Mouse (Mus musculus): ENCODE measurements around the gene Nxt1. TPM values are rescaled to one million over a fixed set of nuclear protein-coding genes. Genes with fewer than 3 reads are reported as not detected.

Gene Nxt1
- total RNA-seq (2021): 10 to 100 TPM; 17.9 TPM
- long read RNA-seq, experiment 1, partial matches to known transcripts: 0 of 6 reads
- long read RNA-seq, experiment 1, other reads (novel, unspliced or antisense): 1 of 6 reads
- long read RNA-seq, experiment 2, transcript Nxt1-201 (2 exons, 956 nt): major isoform, 19 of 21 reads
- long read RNA-seq, experiment 2, partial matches to known transcripts: 2 of 21 reads
- long read RNA-seq, experiment 2, other reads (novel, unspliced or antisense): 0 of 21 reads

DNA sequence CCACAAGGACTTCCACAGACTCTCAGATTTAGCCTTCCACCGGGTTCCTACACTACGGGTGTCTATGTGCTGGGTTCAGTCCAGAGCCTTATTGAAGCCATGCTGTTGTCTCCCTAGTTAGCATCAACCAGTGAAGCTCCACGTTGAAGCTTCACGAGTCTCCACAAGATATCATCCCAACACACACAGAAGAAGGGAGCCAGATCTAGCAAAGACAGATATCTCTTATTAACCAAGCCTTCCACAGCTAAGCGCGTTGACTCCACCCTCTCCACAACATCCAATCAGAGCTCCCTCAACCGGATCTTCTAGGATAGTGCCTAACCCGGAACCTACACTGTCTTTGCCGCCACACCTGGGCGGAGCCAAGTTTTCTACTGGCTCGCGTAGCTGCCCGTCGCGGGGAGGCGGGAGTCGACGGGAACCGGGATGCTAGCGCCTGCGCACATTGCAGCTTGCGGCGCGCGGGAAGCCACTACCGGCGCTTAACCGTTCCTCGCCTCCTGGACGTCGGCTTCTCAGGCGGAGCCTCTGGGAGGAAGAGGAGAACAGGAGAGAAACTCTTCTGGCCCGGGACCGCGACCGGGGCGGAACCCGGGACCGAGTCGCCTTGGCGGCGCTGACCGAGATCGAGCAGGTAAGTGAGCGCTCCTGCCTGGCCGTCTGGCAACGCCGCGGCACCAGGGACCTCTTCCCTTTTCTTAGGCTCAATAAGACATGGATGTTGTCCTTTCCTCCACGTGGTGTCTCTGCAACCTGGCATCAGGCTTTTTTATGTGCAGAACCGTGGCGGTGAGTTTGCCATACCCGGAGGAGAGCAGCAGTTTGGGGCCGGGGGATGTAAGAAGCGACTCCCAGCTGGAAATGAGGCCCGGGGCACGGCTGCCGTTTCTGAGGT lies at the start of gene Nxt1:
TSS of gene Nxt1 (plus strand) at position 403 of the 898 bp plus-strand sequence.
- DNase-seq (ENCODE audit: low spot score in 2 of 2): peak; percentile 100

DNA sequence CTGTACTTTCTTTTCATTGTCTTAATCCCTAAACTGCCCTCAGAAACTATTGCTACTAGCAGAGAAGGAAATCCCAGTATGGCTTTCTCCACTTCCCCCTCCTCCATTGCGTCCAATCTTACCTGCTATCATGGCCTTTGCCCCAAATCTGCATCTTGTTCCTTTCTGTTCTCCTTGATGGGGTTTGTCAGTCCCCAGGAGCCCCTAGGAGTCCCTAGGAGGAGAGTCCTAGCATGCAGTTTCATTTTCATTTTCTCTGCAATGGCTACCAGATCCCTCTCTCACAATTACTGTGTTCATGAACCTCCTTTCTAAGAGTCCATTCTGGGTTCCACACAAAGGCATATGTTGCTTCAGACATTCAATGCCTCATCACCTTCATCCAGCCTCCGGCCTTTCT lies 49.3 kb upstream of the Nxt1 start:
- no peak for DNase-seq (ENCODE audit: low spot score in 2 of 2)

DNA sequence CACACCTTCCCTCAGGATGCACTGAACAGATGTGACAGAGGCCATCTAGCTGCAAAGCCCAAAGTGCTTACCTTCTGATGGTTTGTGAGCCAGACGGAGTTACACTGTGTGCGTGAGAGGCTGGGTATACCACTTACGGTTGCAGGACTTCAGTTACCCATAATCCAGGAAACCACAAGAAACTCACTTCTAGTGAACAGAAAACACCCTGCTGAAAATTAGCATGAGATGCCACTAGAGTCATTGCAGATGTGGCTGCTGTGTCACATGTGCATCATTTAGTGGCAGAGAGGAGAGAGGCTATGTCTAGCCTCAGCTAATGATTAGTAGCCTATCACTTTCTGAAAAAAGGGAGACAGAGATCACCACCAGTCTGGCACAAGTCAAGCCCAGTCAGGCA lies 47.9 kb upstream of the Nxt1 start:
- no peak for DNase-seq (ENCODE audit: low spot score in 2 of 2)

DNA sequence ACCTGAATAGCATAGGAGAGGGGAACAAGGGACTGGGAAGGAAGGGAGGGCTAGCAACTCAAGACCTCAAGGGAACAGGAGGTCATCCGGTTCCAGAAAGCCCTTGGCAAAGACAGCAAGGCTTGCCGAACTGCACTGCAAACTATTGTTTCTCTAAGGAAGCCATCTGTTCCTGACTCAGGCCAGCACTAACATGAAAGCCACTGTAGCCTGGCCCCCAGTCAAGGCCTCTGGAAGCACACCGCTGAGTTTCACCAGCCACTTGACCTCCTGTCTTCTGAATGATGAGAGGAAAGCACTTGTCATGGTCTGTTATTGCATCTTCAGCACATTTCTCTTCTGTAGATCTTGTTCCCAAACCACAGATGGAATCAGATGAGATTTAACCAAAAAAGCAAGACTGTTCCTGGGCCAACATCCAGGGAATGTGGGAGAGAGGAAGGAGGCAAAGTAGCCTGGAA lies 45.4 kb upstream of the Nxt1 start:
- DNase-seq (ENCODE audit: low spot score in 2 of 2): peak in 1 of 2 experiments; percentile 29

DNA sequence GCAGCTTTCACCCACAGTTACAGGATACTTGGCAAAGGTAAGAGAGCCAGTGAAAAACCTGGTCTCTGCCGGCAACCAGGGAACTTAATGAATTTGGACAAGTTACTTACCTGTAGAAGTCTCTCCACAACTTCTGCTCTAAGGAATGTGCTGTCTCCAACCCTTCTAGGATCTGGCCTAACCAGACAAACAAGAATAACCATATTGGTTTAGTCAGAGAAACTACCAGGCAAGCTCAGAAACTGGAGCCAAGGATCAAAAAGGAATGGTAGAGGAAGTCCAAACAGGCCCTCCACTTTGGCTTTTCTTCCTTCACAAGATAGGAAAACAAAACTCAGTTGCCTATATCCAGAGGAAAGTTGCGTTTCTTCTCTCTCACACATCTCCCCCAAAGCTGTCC lies 41.4 kb upstream of the Nxt1 start:
- DNase-seq (ENCODE audit: low spot score in 2 of 2): no peak

DNA sequence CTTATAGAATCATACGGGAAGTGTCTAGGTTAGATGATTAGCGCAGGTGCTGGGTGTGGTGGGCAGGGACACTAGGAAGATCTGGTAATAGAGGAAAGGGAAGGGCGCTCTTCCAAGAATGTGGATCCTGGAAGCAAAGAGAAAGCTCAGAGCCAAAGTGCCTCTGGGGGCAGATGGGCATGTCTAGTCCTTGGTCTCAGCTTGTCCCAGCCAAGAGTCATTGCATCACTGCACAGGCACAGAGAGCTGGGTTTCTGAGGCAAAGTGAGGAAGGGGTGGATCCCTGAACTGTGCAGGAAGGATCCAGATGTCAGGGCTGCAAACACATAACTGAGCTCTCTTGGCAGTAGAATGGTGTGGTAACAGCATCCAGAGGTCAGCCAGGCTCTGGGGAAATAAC lies 40.8 kb upstream of the Nxt1 start:
- no peak for DNase-seq (ENCODE audit: low spot score in 2 of 2)

DNA sequence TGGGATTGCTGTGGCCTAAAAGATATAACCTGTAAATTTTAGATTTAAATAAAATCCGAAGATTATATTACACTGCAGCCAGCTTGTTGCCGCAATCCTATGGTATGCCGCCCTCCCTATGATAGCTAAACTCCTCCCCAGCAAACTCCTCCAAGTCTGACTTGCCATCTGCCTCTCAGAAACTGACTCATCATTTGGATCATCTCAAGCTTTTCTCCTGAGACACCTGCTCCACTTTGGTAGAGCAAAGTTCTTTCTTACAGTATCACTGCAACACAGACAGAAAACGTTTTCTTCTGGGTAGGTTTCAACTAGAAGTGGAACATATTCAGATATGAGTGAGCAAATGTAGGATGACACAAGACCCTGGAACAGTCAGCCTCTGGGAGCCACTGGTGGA lies 37.9 kb upstream of the Nxt1 start:
- DNase-seq (ENCODE audit: low spot score in 2 of 2): no peak

DNA sequence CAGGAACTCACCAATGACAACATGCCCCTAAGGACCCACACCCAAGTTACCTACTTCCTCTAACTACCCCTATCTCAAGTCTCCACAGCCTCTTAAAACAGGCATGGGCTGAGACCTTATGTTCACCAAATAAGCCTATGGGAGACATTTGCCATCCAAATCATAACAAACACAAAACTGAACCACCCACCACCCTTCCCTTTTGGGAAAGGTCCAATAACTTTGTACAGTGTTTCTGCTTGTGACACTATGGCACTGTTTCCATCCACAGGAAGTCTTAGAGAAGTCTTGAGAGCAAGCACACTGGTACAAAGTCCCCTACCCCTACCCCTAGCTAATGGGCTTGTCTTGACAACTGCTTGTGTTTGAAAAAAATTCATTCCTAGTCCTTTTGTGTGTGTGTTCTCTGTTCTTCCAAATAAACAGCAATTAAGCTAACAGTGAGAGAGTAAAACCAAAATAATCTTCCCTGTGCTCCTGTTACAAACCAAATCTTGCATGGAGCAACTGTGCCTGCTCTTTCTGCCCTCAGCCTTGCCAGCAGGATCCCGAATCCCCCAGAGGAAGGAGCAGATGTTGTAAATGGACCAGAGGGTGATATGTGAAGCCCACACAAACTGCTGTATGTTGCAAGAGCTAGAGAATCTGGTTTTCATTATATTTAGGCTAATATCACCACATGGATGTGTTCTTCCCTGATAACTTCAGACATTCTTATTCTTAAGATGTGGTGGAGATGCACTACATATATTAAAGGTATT lies 29.6 kb upstream of the Nxt1 start:
- DNase-seq (ENCODE audit: low spot score in 2 of 2): no peak

DNA sequence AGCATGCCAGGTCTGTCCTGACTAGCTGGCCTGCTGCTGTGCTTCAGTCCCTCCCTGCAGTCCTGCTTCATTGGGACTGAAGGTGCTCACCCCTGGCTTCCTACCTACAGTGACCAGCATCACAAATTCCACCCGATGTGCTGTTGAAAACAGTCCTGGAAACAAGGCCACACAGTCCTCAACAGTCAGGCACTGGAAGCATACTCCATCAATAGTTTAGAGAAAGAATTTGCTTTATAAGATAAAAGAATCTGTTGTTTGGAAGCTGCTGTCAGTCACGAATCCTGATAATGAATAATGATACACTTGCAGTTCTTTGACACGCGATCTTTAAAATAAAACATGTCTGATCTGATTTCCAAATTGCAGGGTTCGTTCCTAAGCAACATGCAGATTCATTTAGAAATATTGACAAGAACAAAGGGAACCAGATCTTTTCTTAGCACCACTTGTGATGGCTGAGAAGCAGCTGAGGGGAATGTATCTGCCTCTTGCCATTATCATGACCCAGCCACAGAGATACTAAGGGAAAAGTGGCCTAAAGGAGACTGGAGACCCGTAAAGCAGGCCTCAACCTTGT lies 27.9 kb upstream of the Nxt1 start:
- DNase-seq (ENCODE audit: low spot score in 2 of 2): no peak

DNA sequence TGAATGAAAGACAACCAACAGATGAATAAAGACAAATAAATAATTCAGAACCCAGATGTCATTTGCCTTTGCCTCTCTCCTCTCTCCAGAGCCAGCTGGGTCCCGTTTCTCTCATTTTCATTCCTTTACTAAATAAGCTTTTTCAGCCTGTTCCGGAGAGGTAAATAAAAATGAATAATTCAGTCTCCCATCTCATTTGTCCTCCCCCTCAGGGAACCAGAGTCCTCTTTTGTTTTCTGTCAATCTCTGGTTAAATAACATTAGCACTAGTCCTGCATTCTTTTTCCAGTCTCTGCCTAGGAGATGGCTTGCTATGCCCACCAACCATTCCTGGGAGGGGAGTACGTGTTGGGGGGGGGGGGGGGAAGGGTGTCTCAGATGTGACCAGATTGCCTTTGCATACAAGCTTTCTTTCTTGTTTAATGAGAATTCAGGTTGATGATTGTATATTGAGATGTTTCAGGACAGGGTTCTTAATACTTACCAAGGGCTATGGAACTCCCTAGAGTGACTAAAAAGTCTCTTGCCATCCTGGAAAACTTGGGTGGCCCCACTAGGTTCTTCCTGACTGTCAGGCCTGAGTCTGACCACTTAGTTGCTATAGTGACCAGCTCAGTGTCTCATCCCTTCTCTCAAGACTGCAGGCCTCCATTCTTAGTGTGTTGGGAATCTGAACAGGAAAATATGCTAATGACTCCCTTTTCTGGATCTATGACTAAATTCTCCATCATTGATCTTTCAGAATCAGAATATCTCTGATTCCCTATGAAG lies 21.6 kb upstream of the Nxt1 start:
- DNase-seq (ENCODE audit: low spot score in 2 of 2): no peak

DNA sequence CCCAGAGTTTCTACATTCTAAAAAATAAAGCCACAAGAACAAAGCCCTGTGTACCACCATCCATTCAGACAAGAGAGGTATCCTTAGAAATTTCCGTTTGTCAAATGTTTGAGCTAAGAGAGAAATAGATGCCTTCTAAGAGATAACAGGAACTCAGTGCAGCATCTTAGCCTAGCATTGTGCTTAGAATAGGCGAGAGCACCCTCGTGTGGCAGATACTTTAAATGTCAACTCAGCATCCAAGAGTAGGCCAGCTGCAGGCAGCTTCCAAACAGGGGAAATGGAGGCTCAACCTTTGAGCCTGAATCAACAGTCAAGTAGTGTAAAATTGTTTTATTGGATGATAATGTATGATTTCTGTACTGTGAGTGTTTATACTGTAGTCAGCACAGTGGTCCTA lies 17.4 kb upstream of the Nxt1 start:
- DNase-seq (ENCODE audit: low spot score in 2 of 2): peak; percentile 66 to 70

DNA sequence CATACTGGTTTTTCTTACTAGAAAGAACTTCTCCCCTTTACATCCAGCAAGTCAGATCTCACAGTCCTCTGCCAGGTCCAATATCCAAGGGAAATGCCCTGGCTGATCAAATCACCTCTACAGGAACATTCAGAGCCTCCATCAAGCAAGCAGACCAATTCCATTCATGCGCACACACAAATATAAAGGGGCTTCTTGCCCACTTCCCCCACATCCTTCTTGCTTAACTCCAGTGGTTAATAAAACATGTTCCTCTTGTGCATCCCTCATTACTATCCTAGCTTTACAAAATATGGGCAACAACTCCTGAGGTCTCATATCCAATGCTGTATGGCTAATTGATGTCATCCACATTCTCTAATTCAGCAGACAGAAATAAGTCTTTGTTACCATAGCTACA lies 8.9 kb upstream of the Nxt1 start:
- DNase-seq (ENCODE audit: low spot score in 2 of 2): no peak

DNA sequence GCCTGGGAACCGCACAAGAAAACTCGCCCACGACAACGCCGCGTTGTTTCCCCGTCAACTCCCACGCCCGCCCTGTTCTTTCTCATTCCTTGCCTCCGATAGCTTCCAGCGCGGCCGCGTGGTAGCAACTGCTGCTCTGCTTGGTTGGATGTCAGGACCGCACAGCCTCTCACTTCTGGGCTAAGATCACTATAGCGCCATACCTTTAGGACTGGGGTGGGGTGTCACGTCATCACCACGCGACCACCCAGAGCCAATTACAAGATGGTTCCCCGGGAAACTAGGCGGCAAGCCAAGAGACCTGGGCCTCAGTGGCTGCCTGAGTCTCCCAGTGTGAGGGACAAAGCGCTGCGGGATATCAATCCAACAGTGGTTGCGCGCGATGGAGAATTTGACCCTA lies 5.4 kb downstream of the Nxt1 start:
- DNase-seq (ENCODE audit: low spot score in 2 of 2): peak; percentile 52

DNA sequence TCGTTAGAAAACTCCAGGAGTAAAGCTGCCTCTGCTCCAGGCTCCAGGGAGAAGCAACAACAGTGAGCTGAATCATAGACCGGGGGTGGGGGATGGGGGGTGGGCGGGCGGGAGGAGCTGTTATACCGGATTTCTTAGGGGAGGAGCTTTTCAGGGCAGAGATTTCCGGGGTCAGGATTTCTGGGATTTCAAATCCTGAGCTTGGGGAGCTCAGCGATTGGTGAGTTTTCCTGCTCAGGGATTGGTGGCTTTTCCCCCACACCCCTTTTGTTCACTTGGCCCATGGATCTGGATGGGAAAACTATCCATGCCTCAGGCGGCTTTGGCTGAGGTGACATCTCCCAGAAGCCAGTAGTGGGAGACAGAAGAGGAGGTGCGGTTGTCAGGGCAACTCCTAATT lies 6.9 kb downstream of the Nxt1 start:
- peak in 1 of 2 experiments; percentile 41 for DNase-seq (ENCODE audit: low spot score in 2 of 2)

DNA sequence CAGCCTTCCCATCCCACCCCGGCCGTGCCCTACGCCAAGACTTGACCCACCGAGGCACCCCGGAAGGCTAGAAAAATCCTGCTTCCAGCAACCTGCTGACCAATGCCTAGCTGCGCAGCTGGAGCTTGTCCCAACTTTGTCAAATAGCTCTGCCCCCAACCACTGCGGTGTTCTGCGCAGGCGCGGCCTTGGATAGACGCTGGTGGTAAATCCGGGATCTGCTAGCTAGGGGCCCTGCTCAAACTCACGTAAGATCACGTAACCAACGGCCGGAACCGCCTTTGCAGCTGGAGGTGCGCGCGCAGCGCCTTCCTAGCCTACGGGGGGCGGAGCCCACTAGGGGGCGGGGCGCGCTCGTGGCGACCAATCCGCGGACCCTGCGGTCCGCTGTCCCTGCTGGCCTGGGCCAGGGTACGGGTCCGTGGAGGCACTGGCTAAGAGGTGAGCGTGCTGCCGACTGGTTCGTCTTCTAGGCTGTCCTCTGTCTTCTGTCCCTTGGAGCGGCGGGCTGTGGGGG lies 8.4 kb downstream of the Nxt1 start, which contains the start of gene Gzf1:
TSS of gene Gzf1 (plus strand) at position 249 of the 517 bp plus-strand sequence.
- peak; percentile 99 to 100 for DNase-seq (ENCODE audit: low spot score in 2 of 2)

DNA sequence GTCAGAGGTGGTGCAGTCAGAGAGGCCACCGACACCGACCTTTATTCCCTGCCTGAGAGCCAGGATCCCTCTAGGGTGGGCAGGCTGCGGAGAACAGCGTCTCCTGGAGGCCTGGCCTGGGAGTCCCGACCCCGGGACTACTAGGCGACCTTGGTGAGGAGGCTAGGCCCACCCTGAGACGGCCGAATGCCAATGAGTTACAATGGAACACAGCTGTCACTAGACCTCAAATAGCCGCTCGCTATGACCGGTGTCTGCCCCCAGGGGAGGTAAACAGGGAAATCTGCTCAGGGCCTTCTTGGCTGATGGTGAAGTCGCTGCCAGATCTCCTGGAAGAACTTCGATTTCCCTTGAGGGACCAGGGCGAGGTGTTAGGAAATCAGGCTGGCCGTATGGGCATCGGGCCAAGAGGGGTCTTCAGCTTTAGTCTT lies 9.1 kb downstream of the Nxt1 start:
- peak; percentile 41 to 47 for DNase-seq (ENCODE audit: low spot score in 2 of 2)

DNA sequence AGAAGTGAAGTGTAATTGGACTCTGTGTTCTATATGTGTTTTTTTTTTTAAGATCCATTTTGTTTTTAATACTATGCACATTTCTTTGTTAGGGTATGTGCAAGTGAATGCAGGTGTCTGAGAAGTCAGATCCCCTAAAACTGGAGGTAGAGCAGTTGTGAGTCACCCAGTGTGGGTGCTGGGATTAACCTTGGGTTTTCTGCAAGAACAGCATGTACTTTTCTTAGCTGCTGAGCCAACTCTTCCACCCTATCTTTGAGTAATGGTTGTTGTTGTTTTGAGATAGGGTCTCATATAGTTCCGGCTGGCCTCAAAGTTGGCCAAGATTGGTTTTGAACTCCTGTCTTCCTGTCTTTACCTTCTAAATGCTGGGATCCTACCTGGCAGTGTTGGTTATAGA lies 10.6 kb downstream of the Nxt1 start:
- no peak for DNase-seq (ENCODE audit: low spot score in 2 of 2)

DNA sequence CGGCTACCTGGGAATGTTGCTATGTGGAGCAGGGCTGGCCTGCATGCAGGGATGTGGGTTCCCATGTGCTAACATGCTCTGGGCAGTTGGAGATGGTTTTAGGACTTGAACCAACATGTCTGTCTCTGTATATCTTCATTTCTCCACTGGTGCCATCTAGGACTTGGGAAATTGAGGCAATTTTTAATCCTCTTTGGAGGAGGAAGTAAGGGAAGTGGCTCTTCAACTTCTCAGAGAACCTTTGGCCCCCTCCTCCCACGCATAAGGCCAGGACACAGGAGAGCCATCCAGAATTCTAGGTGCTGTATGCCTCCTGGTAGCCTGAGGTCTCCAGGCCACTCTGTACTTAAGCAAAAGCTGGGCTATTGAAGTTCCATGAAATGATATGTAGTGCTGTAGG lies 12.6 kb downstream of the Nxt1 start:
- DNase-seq (ENCODE audit: low spot score in 2 of 2): no peak

DNA sequence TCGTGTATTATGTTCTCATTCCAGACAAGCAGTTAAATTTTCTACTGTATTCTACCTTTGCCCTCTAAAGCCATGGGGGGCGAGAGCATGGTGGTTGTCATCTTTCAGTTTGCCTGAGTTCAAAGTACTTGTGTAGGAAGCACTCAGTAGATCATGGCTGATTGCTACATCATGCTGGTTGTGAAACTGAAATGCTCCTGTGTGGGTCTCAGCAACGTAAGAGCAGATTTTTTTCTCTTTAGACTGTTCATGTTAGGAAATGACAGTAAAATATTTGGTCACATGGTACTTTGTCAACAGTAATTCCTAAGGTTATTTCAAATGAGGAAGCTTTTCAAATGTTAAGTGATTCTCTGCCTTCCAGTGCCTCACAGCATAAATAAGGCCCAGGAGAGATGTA lies 13.3 kb downstream of the Nxt1 start:
- no peak for DNase-seq (ENCODE audit: low spot score in 2 of 2)

DNA sequence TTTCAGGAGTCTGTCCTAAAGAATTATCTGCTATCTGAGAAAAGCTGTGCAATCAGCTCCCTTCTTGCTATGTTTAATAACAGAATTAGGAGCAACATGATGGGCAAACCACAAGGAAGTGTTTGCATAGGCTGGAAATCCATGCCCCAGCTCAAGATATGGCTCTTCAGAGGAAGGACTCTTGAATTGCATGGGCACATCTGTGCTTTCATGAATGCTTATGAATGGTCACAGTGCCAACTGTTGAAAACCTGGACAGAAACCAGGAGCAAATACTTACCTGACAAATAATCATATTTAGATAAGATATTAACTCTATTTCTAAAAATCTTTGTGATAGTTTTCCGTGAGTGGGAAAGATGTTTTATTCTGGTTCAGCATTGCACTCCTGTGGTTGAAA lies 14.5 kb downstream of the Nxt1 start:
- DNase-seq (ENCODE audit: low spot score in 2 of 2): no peak

Measured in adrenal gland, adult 18-20 months (tissue).